Mouse (Mus musculus) R1 (cell line): ENCODE results near the gene Tprgl.

Source experiments
- DNase-seq: peaks from one replicate; pipeline ENCODE4 v3.0.0-alpha.2; 2018; ENCODE audit warnings: low read depth, low spot score

Tprgl gene

GRCm38 (mm10) chr4:154160538-154161390 lies at the start of gene Tprgl:
Gene Tprgl (minus strand): TSS chr4:154160666.
- DNase-seq = peak; percentile 97

DNA sequence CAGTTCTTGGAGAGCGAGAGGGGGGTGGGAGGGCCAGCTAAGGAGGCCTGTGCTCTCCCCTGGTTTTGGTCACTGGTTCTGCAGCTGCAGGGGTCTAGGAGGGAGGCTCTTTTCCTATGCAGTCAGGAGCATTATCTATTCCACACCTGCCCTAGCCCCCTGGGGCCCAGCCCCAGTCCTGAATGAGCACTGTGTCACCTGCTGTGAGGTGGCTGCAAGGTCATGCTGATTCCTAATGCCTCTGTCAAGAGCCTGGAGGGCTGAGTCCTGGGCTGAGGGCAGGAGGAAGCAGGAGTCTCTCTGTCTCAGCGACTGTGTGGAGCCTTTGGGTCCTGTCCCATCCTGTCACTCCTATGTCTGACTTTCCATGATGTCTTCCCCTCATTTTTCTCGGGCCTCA lies 49.4 kb upstream of the Tprgl start:
- peak; percentile 32 for DNase-seq

DNA sequence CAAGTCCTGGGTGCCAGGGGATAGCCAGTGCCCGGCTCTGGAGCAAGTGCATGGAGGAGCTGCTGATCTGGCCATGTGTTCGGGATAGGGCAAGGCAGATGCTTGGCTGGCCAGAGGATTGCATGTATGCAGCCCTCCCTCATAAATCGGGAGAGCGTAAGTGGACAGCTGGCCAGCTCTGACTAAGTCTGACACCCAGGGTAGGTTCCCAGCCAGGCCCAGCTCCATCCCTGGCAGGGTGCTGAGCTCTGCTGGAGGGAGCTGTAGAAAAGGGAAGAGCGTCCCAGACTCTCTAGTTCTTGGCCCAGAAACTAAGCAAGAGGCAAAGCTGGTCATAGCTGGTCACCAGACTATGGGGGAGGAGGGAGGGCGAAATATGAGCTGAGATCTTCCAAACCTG lies 48.6 kb upstream of the Tprgl start:
- DNase-seq = no peak

DNA sequence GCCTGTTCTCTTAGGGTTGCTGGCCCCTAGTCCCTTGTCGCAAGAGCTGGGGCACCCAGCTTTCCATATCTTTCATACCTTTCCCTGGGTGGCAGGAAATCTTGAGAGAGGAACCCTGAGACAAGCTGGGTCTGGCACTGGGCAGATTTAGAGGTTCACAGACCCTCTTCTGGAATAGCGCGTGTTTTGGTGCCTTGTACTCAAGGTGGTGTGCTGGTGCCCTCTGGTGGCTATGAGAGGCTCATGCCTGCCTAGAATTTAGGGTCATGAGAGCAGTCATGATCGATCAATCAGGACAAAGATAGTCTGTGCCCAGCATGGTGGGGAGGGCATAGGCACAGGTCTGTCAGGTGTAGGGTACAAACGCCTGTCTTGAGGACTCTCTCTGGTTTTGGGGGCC lies 46.8 kb upstream of the Tprgl start:
- peak; percentile 68 for DNase-seq

DNA sequence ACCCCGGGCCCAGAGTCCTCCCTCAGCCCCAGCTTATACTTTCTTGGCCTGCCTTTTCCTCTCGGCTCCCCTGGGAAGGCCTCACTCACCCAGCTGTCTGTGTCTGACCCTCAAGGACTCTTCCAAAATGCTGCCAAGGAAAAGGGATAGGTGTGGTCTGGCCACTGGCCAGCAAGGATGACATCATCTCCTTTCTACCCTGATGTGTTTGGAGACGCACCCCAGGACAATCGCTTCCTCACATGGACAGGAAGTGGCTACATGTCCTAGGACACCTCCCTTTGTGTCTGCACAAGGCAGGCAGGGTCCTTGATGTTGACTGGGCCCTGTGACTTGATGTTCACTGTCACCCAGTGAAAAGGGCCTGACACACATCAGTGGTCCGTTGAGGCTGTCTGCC lies 44.9 kb upstream of the Tprgl start:
- no peak for DNase-seq

- no peak for DNase-seq
Observed at GRCm38 (mm10) chr4:154204532-154204931, 44.1 kb upstream of the Tprgl start.

- DNase-seq = no peak
Observed at GRCm38 (mm10) chr4:154201511-154201910, 41.0 kb upstream of the Tprgl start.

- DNase-seq = no peak
Observed at GRCm38 (mm10) chr4:154198377-154198961, 38.0 kb upstream of the Tprgl start.

DNA sequence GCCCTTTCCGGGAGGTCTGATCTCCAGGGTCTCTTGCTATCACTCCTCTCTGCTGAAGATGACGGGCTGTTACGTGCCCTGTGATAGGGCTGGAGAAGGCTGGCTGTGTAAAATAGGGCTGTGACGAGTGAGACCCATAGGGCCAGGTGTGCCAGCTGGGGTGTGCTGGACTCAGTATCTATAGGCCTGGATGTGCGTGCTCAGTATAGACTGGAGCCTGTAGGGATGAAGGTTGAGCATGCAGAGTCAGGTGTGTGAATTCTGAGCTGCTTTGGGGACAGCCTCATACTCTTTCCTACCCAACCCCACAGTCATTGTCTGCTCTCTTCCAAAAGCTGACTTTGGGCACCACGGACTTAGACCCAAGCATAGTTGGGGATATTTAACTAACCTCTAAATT lies 37.5 kb upstream of the Tprgl start:
- no peak for DNase-seq

DNA sequence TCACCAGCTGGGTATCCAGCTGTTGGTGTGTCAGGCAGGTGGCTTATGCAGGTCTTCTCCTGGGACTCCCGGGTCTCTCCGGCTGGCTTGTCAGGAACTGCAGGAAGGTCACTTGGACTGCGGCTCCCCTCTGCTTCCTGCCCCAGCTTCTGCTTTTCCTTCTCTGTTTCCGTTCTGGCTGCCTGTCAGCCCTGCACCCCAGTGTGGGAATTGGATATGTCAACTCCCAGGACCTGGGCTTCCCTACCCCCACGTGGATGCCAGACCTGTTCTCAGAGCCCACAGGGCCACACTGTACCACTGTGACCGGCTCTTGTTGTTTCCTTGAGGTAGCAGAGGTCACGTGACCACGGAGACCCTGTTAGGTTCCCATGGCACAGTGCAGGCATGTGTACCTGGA lies 28.5 kb upstream of the Tprgl start:
- DNase-seq = no peak

DNA sequence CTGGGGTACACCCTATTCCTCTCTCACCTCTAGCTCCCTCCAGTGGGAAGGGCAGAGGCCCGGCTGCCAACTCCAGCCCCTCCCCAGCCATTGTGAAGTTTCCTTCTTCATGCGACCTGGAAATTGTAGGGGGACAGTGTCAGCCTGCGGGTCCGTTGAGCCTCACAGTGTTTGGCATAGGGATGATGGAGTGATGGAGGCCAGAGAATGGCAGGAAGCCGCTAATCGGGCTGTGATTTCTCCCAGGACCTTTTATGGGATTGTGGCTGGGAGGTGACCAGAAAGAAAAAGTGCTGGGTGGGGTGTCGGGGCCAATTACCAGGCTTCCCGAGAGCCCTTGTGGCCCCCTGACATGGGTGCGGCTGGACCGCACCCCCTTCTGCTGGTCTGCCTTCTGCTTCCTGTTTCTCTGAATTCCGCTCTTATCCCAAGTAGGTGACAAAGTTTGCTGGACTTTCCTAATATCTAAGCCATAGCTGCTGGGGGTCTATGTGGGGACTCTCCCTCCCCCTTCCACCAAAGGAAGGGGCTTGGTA lies 25.6 kb upstream of the Tprgl start:
- no peak for DNase-seq

DNA sequence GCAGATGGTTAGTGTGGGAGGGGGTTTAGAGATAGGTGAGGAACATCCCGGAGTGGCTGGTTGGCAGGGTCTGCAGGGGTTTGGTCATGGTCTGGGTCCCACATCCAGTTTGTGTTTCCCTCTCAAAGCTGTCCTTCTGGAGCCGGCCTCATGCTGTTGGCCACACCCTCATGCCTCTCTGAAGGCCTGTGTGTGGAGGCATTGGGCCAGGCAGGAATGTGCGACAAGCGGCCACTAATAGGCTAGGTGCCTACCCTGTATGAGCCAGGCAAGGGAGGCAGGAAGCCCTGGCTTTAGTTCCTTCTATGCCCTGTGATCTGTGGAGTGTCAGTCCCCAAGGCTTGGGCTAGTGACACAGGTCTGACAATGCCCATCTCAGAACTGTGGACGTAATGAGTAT lies 24.5 kb upstream of the Tprgl start:
- DNase-seq = no peak

DNA sequence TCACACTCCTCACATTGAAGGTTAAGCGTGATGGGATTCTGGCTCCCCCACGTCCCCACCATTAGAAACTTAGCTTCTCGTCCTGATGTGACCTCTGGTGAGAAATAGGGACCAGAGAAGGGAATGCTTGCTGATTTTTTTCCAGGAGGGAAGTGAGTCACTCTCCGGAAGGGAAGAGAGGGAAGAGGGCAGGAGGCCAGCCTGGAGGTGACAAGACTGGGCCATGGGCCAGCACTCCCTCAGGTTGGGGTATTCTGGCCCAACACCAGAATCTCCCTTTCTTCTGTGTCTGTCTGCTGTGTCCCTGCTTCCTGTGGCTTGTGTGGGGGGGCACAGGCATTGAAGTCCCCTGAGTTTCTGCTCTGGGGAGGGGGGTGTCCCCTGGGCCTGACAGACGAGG lies 23.1 kb upstream of the Tprgl start:
- DNase-seq = no peak

GRCm38 (mm10) chr4:154181001-154181400 lies 20.5 kb upstream of the Tprgl start:
- DNase-seq = no peak

GRCm38 (mm10) chr4:154177257-154177656 lies 16.8 kb upstream of the Tprgl start:
- DNase-seq = no peak

DNA sequence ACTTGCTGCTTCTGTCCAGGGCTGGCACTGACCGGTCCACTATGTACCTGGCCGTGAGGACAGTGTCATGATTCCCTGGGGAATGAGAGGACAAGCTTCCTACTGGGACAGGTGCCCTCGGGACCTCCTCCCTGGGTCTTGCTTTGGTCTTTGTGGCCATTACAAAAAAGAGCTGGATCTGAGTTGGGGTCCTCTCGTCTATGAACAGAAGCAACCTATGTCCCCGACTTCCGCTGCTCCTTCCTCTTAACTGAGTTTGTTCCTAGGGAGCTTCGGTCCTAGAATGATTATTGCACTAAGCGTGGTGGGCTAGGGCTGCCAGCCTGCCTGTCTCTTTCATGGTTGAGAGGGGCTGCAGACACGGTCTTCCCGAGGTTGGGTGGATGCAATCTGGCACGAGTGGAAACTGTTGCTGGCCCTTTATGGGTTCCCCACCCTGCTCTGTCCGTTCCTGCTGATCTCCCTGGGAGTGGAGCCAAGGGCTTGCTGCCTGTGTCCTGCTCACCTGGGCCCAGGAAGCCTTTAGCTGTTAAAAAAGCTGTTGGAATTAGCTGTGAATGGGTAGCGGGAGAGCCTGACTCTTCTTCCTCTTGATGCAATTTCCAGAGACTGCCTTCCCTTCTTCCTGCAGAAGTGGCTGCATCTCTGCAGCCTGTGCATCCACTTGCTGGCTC lies 11.6 kb upstream of the Tprgl start:
- DNase-seq = no peak

GRCm38 (mm10) chr4:154171151-154171930 lies 10.9 kb upstream of the Tprgl start:
- DNase-seq = peak; percentile 54

- peak; percentile 89 for DNase-seq
Observed at GRCm38 (mm10) chr4:154170506-154171150, 10.2 kb upstream of the Tprgl start, which contains the start of gene Megf6. Gene Megf6 (plus strand): TSS chr4:154170730.

DNA sequence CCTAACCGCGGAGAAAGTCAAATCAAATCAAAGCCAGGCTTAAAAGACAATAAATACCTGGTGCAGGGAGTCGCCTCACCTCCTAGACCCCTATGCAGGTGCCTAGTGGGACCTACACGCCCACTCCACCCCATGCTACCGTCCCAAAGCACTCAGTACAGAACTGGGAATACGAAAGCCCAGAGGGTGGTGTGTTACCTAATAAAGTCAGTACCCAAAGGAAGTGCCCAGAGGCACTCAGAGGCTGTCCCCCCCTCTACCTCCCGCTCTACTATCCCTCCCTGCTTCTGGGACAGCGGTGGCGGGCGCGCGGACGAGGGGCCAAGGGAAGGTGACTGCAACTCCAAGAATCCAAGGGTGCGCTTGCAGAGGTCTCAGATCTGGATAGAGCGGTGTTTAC lies 9.6 kb upstream of the Tprgl start:
- DNase-seq = no peak

DNA sequence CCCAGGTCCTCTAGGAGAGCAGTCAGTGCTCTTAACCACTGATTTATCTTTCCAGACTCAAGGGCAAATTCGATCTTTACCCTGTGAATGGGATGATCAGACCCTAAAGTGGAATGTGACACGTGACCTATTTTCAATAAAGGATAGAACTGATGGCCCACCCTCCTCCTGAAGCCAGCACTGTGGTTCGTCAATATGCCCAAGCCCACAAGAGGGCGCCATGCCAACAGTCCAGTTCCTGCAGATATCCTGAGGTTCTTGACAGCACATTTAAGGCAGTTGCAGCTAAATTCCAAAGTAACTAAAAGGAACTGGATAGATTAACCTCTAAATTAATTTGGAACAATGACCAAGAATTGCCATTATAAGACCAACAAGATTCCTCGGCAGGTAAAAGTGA lies 6.6 kb upstream of the Tprgl start:
- DNase-seq = peak; percentile 74

GRCm38 (mm10) chr4:154163296-154163695 lies 2.8 kb upstream of the Tprgl start:
- DNase-seq = peak; percentile 71
